Mouse (Mus musculus): ENCODE results near the gene Susd6. TPM values are rescaled to one million over a fixed set of nuclear protein-coding genes. Genes with fewer than 3 reads are reported as not detected.

Gene Susd6
- polyA plus RNA-seq, 1 experiment from 2014 or later, result 12.5 TPM

DNA sequence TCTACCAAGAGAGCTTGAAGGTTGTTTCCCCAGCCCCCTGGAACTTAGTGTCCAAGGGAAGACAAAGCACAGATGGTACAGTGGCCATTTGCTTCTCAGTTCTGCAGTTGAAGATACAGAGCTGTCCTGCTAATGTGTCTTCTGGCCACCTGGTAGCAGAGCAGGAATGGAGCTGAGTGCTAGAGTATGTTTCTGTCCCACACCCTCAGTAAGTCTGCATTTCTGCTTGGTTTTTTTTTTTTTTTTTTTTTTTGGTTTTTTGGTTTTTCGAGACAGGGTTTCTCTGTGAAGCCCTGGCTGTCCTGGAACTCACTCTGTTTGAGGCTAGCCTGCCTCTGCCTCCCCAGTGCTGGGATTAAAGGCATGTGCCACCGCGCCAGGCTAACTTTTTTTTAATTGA lies 93.0 kb downstream of the Susd6 start:
- no peaks in the 10 kb centered on the region for H3K4me1 ChIP-seq (replicated peaks; ENCODE audit: control insufficient read depth, insufficient read depth, low read length)
- H3K4me3 ChIP-seq (replicated peaks; ENCODE audit: low read length), result no peak overlapping the region
- 94% methylated on average over 2 of the region's 3 CpGs for WGBS
- no peaks in the 10 kb centered on the region for H3K9me3 ChIP-seq (ENCODE audit: control insufficient read depth, low read length)
- H3K27me3 ChIP-seq (ENCODE audit: control insufficient read depth, insufficient read depth, low read length), result no peaks in the 10 kb centered on the region
- no peak overlapping the region for H3K9ac ChIP-seq
- no peak overlapping the region for H3K4me2 ChIP-seq (replicated peaks)
- no peak for ATAC-seq (ENCODE audit: low FRiP score)
- peaks cover 11% of the 10 kb centered on the region for H3K36me3 ChIP-seq (replicated peaks; ENCODE audit: control insufficient read depth, insufficient read depth)
- H3K27ac ChIP-seq, result no peak overlapping the region
- DNase-seq (ENCODE audit: low spot score), result no peak

- Histone ChIP-seq H3K27me3 (ENCODE audit: control insufficient read depth, insufficient read depth, low read length) (no peaks in the 10 kb centered on the region), H3K27ac (no peak overlapping the region), H3K9ac (no peak overlapping the region), H3K36me3 (replicated peaks; ENCODE audit: control insufficient read depth, insufficient read depth) (peaks cover 6% of the 10 kb centered on the region; the same call in 1 of the 2 replicates), H3K4me1 (replicated peaks; ENCODE audit: control insufficient read depth, insufficient read depth, low read length) (no peaks in the 10 kb centered on the region), H3K4me3 (replicated peaks; ENCODE audit: low read length) (no peak overlapping the region), H3K4me2 (replicated peaks) (no peak overlapping the region), H3K9me3 (ENCODE audit: control insufficient read depth, low read length) (no peaks in the 10 kb centered on the region)
- ATAC-seq (ENCODE audit: low FRiP score) (no peak), DNase-seq (ENCODE audit: low spot score) (no peak)
- WGBS, result 73% methylated on average over 5 of the region's 5 CpGs
Observed at GRCm38 (mm10) chr12:80883881-80884280, 93.6 kb downstream of the Susd6 start.

DNA sequence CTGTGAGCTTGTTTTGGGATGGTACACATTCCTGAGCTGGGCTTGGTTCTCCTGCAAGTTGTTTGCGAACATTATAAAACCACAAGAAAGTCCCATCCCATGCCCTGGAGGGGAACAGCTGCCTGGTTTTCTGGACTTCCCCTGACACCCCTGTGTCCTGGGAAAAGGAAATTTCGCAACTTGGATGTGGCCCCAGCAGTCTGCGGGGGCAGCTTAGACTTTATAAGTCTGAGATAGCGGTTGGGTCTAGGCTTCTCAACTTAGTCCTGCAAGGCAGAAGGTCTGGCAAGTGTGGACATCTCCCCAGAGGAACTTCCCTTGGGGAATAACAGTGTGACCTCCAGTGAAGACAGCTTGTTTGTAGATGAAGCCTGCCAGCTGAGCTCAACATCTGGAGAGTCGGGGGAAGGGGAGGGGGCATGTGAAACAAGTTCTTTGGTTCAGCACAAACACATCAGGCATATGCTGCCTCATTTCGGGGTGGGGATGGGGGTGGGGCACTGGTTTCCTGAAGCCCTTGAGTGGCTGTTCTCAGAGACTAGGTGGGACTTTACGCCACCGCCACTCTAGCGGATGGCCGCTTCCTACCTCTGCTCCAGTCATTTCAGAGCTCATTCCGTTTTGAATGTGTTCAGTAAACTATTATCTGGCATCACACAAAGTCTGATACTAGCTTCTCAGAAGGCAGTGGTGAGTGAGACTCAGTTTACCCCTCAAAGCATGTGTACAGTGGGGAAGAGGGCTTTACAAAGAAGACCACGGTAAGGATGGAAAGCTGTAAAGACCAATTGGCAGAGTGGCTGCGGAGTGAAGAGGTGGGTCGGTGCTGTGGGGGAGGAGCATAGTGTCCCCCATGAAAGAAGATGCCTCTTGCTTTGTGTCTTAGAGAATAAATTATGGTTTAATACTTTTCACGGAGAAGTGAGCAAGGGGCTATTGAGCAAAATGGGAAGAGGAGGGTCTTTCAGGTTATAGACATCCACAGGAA lies 95.3 kb downstream of the Susd6 start:
- Histone ChIP-seq H3K9ac (no peak overlapping the region), H3K27ac (no peak overlapping the region), H3K4me2 (replicated peaks) (no peak overlapping the region), H3K9me3 (ENCODE audit: control insufficient read depth, low read length) (0 out of 2 replicates have a peak, but pooled peaks cover 3% of the 10 kb centered on the region), H3K4me1 (replicated peaks; ENCODE audit: control insufficient read depth, insufficient read depth, low read length) (no peaks in the 10 kb centered on the region), H3K27me3 (ENCODE audit: control insufficient read depth, insufficient read depth, low read length) (no peaks in the 10 kb centered on the region), H3K4me3 (replicated peaks; ENCODE audit: low read length) (no peak overlapping the region), H3K36me3 (replicated peaks; ENCODE audit: control insufficient read depth, insufficient read depth) (no peaks in the 10 kb centered on the region)
- ATAC-seq (ENCODE audit: low FRiP score) (no peak), DNase-seq (ENCODE audit: low spot score) (no peak)
- WGBS, result 64% methylated on average over 15 of the region's 15 CpGs

DNA sequence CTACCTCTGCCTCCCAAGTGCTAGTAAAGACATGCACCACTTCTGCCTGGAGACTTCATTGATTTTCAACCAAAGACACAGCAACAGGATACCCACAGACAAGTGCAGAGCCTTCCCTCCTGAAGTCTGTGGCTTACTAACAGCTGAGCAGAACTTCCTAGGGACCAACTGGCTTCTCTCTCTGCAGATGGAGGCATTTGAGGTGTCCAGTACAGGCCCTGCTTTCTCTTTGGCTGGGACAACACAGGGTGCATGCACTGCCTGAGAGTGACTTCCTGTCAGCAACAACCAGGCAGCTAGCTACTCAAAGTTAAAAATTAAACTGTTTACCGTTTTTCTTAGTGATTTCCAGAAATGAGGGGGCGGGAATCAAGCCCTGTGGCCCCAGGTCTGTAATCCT lies 96.7 kb downstream of the Susd6 start:
- DNase-seq (ENCODE audit: low spot score), result no peak
- no peaks in the 10 kb centered on the region for H3K4me1 ChIP-seq (replicated peaks; ENCODE audit: control insufficient read depth, insufficient read depth, low read length)
- no peak overlapping the region for H3K4me3 ChIP-seq (replicated peaks; ENCODE audit: low read length)
- H3K9me3 ChIP-seq (ENCODE audit: control insufficient read depth, low read length), result 0 out of 2 replicates have a peak, but pooled peaks cover 3% of the 10 kb centered on the region
- no peak for ATAC-seq (ENCODE audit: low FRiP score)
- no peak overlapping the region for H3K9ac ChIP-seq
- no peak overlapping the region for H3K4me2 ChIP-seq (replicated peaks)
- WGBS, result 76% methylated on average over 2 of the region's 2 CpGs
- H3K27me3 ChIP-seq (ENCODE audit: control insufficient read depth, insufficient read depth, low read length), result no peaks in the 10 kb centered on the region
- H3K27ac ChIP-seq, result no peak overlapping the region
- H3K36me3 ChIP-seq (replicated peaks; ENCODE audit: control insufficient read depth, insufficient read depth), result no peaks in the 10 kb centered on the region

DNA sequence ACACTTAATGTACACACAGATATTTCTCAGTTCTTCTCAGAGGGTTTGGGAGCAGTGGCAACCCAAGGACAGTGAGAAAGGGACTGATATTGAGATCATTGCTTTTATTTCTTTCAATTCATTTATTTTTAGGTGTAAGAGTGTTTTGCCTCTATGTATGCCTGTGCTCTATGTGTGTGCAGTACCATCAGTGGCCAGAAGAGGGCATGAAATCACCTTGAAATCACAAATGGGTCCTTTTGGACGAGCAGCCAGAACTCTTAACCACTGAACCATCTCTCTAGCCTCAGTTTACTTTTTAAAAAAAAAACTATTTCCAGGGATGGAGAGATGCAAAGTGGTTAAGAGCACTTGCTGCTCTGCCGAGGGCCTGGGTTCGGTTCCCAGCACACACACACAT lies 99.0 kb downstream of the Susd6 start:
- ATAC-seq (ENCODE audit: low FRiP score), result no peak

DNA sequence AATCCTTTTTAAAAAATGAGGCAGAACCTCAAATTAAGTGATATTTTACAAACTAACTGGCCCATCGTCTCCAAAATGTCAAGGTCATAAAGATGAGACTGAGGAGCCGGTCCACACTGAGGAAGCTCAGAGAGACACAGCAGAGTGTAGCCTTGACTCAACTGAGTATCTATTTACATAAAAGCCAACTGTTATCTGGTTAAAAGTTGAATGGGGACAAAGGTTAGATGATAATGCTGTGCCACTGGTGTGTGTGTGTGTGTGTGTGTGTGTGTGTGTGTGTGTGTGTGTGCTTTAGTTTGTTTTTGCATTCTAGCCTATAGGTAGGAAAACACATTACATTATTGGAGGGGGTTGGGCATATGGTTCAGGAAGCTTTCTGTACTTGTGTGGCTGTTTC lies 100.8 kb downstream of the Susd6 start:
- H3K27me3 ChIP-seq (ENCODE audit: control insufficient read depth, insufficient read depth, low read length), result no peaks in the 10 kb centered on the region
- DNase-seq (ENCODE audit: low spot score) (no peak), ATAC-seq (ENCODE audit: low FRiP score) (no peak)
- no peak overlapping the region for H3K4me3 ChIP-seq (replicated peaks; ENCODE audit: low read length)
- H3K9me3 ChIP-seq (ENCODE audit: control insufficient read depth, low read length), result 0 out of 2 replicates have a peak, but pooled peaks cover 3% of the 10 kb centered on the region
- 89% methylated on average over 2 of the region's 2 CpGs for WGBS
- H3K27ac ChIP-seq, result no peak overlapping the region
- no peaks in the 10 kb centered on the region for H3K36me3 ChIP-seq (replicated peaks; ENCODE audit: control insufficient read depth, insufficient read depth)
- no peaks in the 10 kb centered on the region for H3K4me1 ChIP-seq (replicated peaks; ENCODE audit: control insufficient read depth, insufficient read depth, low read length)
- no peak overlapping the region for H3K9ac ChIP-seq
- H3K4me2 ChIP-seq (replicated peaks), result no peak overlapping the region

More for the DNA sequence above, 99.0 kb downstream of the Susd6 start:
- Histone ChIP-seq H3K9me3 (ENCODE audit: control insufficient read depth, low read length) (0 out of 2 replicates have a peak, but pooled peaks cover 3% of the 10 kb centered on the region), H3K27me3 (ENCODE audit: control insufficient read depth, insufficient read depth, low read length) (no peaks in the 10 kb centered on the region), H3K4me1 (replicated peaks; ENCODE audit: control insufficient read depth, insufficient read depth, low read length) (no peaks in the 10 kb centered on the region), H3K27ac (no peak overlapping the region), H3K9ac (no peak overlapping the region), H3K4me2 (replicated peaks) (no peak overlapping the region), H3K4me3 (replicated peaks; ENCODE audit: low read length) (no peak overlapping the region), H3K36me3 (replicated peaks; ENCODE audit: control insufficient read depth, insufficient read depth) (no peaks in the 10 kb centered on the region)
- DNase-seq (ENCODE audit: low spot score), result no peak
- 93% methylated on average over 3 of the region's 3 CpGs for WGBS

- no peak for DNase-seq (ENCODE audit: low spot score)
- no peak overlapping the region for H3K4me3 ChIP-seq (replicated peaks; ENCODE audit: low read length)
- no peaks in the 10 kb centered on the region for H3K36me3 ChIP-seq (replicated peaks; ENCODE audit: control insufficient read depth, insufficient read depth)
- H3K27ac ChIP-seq, result no peak overlapping the region
- H3K27me3 ChIP-seq (ENCODE audit: control insufficient read depth, insufficient read depth, low read length), result no peaks in the 10 kb centered on the region
- no peak for ATAC-seq (ENCODE audit: low FRiP score)
- no peaks in the 10 kb centered on the region for H3K4me1 ChIP-seq (replicated peaks; ENCODE audit: control insufficient read depth, insufficient read depth, low read length)
- 87% methylated on average over 18 of the region's 18 CpGs for WGBS
- H3K9ac ChIP-seq, result no peak overlapping the region
- no peak overlapping the region for H3K4me2 ChIP-seq (replicated peaks)
- H3K9me3 ChIP-seq (ENCODE audit: control insufficient read depth, low read length), result 0 out of 2 replicates have a peak, but pooled peaks cover 3% of the 10 kb centered on the region
Observed at GRCm38 (mm10) chr12:80893720-80894494, 103.6 kb downstream of the Susd6 start.

DNA sequence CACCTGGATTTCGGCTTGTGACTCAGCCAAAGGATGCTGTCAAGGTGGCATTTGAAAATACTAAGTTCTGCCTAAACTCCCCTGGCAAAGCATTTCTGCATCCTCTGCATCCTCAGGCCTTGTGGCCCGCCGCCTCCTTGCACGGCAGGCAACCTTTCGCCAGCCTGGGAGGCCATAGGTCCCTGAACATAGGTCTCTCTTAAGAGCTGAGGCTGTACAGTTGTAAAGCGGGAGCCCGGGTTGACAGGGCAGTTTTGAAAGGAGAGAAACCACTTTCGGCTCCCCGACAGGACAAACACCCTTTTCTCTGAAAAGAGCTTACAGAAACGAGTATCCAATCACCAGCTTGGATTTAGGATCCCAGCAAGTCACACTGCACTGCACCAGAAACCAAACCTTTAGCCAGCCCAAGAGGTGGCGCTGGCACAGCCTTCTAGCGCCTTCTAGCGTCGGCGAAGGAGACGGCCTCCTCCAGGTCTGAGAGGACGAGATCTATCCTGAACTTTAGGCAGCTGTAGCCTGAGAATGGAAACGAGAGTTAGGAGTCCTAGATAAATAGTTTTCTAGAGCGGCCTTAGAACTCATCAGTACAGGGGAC lies 104.8 kb downstream of the Susd6 start:
- Histone ChIP-seq H3K27ac (no peak overlapping the region), H3K4me3 (replicated peaks; ENCODE audit: low read length) (0 out of 2 replicates have a peak overlapping the region, but pooled peaks have one; percentile 8), H3K36me3 (replicated peaks; ENCODE audit: control insufficient read depth, insufficient read depth) (no peaks in the 10 kb centered on the region), H3K27me3 (ENCODE audit: control insufficient read depth, insufficient read depth, low read length) (no peaks in the 10 kb centered on the region), H3K9ac (no peak overlapping the region), H3K4me1 (replicated peaks; ENCODE audit: control insufficient read depth, insufficient read depth, low read length) (no peaks in the 10 kb centered on the region), H3K9me3 (ENCODE audit: control insufficient read depth, low read length) (no peaks in the 10 kb centered on the region), H3K4me2 (replicated peaks) (peak overlapping the region; percentile 43)
- DNase-seq (ENCODE audit: low spot score) (peak; percentile 89), ATAC-seq (ENCODE audit: low FRiP score) (peak; percentile 79; the same call in 1 of the 2 replicates)
- 9% methylated on average over 19 of the region's 19 CpGs for WGBS

- no peaks in the 10 kb centered on the region for H3K27me3 ChIP-seq (ENCODE audit: control insufficient read depth, insufficient read depth, low read length)
- no peaks in the 10 kb centered on the region for H3K36me3 ChIP-seq (replicated peaks; ENCODE audit: control insufficient read depth, insufficient read depth)
- no peaks in the 10 kb centered on the region for H3K4me1 ChIP-seq (replicated peaks; ENCODE audit: control insufficient read depth, insufficient read depth, low read length)
- no peak overlapping the region for H3K27ac ChIP-seq
- H3K9me3 ChIP-seq (ENCODE audit: control insufficient read depth, low read length), result no peaks in the 10 kb centered on the region
- no peak for DNase-seq (ENCODE audit: low spot score)
- no peak overlapping the region for H3K9ac ChIP-seq
- ATAC-seq (ENCODE audit: low FRiP score), result no peak
- H3K4me2 ChIP-seq (replicated peaks), result no peak overlapping the region
- no peak overlapping the region for H3K4me3 ChIP-seq (replicated peaks; ENCODE audit: low read length)
- 91% methylated on average over 8 of the region's 8 CpGs for WGBS
Observed at GRCm38 (mm10) chr12:80909631-80910030, 119.3 kb downstream of the Susd6 start.
